Mouse (Mus musculus): ENCODE measurements around the gene Tmie. TPM values are rescaled to one million over a fixed set of nuclear protein-coding genes. Genes with fewer than 3 reads are reported as not detected.
"Not testable (repeated sequence)": the region's sequence is repeated elsewhere in the genome, so short reads cannot be mapped to it uniquely, and the experiment has no call there.

The Tmie gene
- total RNA-seq, 2 experiments from 2014 or later: 0.69 to 0.74 TPM

DNA sequence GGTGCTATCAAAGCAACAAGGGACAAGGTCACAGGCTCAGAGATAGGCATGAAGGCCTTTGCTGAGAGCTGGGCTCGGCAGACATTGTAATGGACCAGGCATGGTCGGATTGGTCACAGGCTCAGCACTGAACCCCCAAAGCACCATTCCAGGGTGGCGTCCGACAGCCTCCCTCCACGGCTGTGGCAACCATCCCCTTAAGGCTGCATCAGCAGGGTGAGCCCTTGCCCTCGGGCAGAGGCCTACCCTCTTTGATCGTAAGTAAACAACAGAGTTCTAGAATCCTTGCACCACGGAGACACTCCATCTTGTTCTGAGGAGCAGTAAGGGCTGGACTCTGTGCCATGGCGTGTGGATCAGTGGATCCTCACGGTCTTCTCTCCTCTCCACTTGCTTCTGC, 35.7 kb downstream of the Tmie start, which contains the start of gene Prss46:
Gene Prss46 (plus strand): TSS at position 301 of the 400 bp plus-strand sequence.
- no peak for DNase-seq
- intact Hi-C loops (cut with DNase I): no loop called here

DNA sequence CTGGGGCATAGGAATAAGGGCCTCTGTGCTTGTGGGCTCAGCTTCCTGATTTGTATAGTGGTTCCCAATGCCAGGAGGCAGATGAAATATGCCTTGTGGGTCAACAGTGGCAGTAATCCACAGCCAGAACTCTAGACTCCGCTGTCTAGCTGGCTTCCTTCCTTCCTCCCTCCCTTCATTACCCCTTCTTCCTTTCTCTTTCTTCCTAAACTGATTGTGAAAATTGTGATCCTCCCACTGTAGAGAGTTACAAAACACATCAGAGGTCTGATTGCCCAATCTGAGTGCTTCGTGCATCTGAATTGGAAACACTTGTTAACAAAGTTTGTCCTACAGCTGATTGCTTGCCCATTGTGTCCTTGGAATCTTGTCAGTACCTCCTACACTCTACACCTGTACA, 38.5 kb downstream of the Tmie start:
- intact Hi-C loops (cut with DNase I): no loop called here
- DNase-seq: no peak

DNA sequence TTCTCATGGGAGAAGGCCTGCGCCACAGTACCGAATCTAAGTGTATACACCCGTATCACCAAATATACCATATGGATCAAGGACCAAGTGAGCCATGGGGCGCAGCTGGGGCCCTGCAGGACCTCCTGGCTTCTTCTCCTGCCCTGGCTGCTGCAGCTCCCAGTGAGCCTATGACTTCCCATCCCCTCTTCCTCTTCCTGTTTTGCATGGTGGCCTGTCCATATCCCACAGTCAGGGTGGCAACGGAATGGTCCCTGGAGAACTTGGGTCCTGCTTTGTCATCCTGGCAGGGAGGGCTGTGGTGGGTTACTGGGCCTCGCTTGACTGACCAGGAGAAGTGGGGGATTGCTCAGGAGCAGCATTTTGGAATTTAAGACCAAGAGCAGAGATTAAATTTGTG, 39.0 kb downstream of the Tmie start:
- intact Hi-C loops (cut with DNase I): no loop called here
- no peak for DNase-seq

DNA sequence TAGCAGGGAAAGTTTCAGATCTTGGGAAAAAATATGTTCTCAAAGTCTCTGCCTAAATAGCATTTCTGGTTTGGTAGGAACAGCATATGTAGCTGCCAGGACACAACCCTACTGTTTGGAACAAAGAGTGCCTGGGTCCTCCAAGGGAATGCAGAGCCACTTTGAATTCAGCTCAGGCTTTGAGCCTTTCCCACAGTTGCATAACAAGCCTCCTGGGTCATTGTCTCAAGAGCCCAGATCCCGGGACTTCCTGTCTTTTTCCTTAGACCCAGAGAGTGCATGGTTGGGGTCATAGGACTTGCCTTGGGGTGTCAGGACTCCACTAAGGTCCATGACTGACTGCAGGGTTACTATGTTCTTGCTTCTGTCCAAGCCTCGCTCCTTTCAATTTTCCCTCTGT, 43.8 kb downstream of the Tmie start:
- peak in 1 of 2 experiments; percentile 14 for DNase-seq
- intact Hi-C loops (cut with DNase I): no loop called here

DNA sequence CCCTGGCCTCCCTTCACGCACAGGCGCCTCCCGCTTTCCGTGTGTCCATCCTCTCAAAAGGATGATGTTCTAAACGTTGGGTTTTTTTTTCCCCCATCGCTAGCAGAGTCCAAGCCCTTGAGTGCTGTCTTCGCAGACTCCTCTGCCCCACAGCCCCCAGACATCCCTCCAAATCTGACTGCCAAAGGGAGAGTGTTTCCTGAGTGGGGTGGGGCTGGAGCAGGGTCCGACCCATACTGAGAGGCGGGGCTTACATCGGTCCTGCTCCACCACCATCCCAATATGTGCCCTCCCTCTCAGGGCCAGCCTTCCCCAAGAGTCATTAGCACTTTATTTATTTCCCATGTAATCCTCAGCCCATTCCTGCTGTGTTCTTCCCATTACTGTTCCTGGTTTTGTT, 45.0 kb downstream of the Tmie start:
- no peak for DNase-seq
- intact Hi-C loops (cut with DNase I): no loop called here

DNA sequence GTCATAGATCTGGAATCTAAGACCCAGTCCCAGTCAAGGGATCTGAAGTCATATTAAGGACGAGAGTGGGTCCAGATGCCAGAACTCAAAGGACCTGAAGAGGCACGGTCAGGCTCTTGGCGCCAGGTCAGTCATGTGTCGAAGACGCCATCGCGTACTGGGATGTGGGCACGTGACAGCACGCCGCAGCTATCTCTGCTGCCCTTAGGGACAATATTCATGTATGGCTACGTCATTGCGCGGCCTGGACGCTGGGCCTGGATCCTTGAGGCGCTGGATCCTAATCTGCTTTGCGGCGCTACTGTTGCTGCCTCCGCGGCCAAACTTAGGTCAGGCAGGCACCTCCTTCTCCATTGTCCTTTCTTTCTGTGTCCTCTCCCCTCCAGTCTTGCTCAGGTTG, 45.5 kb downstream of the Tmie start, which contains the start of gene Prss45:
Gene Prss45 (plus strand): TSS at position 178 of the 400 bp plus-strand sequence.
- intact Hi-C loops (cut with DNase I): no loop called here

DNA sequence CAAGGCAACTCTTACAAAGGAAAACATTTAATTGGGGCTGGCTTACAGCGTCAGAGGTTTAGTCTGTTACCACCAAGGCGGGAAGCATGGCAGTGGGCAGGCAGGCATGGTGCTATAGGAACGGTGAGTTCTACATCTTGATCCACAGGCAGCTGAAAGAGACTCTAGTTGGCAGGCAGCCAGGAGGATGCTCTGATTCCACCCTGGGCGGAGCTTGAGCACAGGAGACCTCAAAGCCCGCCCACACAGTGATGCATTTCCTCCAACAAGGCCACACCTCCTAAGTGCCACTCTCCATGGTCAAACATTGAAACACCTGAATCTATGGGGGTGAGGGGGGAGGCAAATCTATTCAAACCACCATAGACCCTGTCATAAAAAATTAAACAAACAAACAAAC, 46.9 kb downstream of the Tmie start:
- no peak for DNase-seq
- intact Hi-C loops (cut with DNase I): no loop called here

More for the DNA sequence above, 45.5 kb downstream of the Tmie start, which contains the start of gene Prss45:
- no peak for DNase-seq

DNA sequence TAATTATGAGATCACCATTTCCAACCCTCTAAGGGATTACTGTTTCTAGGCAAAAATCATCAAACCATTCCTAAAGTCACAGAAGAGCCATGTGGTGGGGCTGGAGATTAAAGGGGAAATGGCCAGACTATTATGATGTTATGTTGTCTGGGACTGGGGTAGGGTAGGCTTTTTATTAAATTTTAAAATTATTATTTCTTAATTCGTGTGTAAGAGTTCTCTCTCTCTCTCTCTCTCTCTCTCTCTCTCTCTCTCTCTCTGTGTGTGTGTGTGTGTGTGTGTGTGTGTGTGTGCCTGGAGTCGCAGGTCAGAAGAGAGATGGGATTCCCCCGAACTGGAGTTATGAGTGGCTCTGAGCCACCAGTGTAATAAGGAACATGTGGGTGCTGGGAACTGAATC, 53.5 kb downstream of the Tmie start, which contains the start of gene Prss43:
Gene Prss43 (plus strand): TSS at position 301 of the 400 bp plus-strand sequence.
- intact Hi-C loops (cut with DNase I): no loop called here
- no peak for DNase-seq

DNA sequence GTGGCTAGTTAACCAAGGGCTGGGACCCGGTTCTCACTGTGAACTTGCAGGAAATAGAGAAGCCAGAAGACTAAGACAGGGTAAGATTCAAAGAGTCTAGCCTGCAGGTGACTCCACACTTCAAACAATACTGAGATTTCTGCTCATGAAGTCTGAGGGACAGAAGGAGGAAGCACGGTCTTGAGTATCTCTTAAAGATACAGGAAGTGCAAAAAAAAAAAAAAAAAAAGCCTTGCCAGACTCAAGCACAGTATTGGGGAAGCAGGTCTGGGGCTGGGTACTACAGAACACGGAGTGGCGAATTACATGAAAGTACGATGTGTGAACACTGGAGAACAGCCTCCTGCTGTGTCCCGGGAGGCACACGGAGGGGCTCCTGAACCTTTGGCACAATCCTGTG, 54.1 kb downstream of the Tmie start:
- intact Hi-C loops (cut with DNase I): no loop called here
- DNase-seq: peak in 1 of 2 experiments; percentile 24

DNA sequence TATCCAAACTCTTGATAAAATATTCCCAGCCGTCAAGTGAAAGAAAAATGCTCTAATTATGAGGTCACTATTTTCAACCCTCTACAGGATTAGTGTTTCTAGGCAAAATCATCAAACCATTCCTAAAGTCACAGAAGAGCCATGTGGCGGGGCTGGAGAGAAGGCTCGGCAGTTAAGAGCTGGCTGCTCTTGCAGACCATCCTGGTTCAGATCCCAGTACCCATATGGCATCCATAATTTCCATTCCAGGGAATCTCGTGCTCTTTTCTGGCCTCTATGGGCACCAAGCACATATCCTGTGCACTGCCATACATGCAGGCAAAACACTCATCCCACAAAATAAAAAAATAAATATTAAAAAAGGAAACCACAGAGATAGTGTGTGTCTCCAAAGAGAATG, 54.5 kb downstream of the Tmie start:
- intact Hi-C loops (cut with DNase I): no loop called here
- peak; percentile 29 to 32 for DNase-seq

DNA sequence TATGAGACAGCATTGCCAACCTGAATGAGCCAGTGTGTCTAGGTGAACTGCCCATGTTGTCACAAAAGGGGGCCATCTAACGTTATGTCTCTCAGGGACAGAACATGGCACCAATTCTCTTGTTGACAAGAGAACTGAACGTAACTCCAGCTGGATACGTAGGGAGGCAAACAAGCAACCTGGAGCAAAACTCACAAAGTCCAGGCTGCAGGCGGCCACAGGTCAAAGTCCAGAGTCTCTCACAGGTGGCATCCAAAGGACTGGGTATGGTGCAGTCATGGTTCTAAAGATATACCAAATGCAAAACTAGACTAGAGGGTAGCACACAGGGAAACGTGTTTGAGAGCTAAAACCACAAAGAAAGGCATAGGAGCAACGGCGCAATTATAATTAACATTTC, 58.5 kb downstream of the Tmie start:
- DNase-seq: no peak
- intact Hi-C loops (cut with DNase I): no loop called here

DNA sequence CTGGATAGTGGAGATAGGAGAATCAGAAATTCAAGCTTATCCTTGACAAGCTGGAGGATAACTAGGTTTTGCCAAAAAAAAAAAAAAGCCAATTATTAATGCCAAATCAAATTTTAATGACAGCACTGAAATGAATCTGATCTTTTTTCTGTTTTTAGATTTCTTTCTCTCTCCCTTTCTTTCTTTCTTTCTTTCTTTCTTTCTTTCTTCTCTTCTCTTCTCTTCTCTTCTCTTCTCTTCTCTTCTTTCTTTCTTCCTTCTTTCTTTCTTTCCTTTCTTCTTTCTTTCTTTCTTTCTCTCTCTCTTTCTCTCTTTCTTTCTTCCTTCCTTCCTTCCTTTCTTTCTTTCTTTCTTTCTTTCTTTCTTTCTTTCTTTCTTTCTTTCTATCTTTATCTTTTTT, 59.4 kb downstream of the Tmie start:
- DNase-seq; intact Hi-C loops (cut with DNase I): not testable (repeated sequence)

Small RNA genes within 50 kb of the gene (microRNA-seq; reads per million reads assigned to microRNA genes)
- gene Gm24269: 0 reads per million in 2 experiments

Other genes starting within 250 kb of the Tmie start
- gene Nbeal2, start 226.0 kb downstream of the Tmie start, total RNA-seq (2021): 1 to 10 TPM; 8.3 to 8.7 TPM
- gene Ccdc12, start 223.6 kb downstream of the Tmie start, total RNA-seq (2021): 10 to 100 TPM; 69.6 to 78.9 TPM
- gene Myl3, start 138.3 kb downstream of the Tmie start, total RNA-seq (2021): over 10,000 TPM; 11,120 to 11,825 TPM
- 10 to 100 TPM; 11.5 to 13.4 TPM for gene Pth1r, start 133.0 kb downstream of the Tmie start, total RNA-seq (2021)
- not detected for gene Prss42, start 81.9 kb downstream of the Tmie start, total RNA-seq (2021)
- gene Prss44, start 66.1 kb downstream of the Tmie start, total RNA-seq (2021): not detected
- gene Prss43, start 53.4 kb downstream of the Tmie start, total RNA-seq (2021): not detected
- gene Prss45, start 45.5 kb downstream of the Tmie start, total RNA-seq (2021): not detected
- not detected for gene Prss46, start 35.6 kb downstream of the Tmie start, total RNA-seq (2021)
- gene Prss50, start 22.1 kb downstream of the Tmie start, total RNA-seq (2021): not detected
- gene Als2cl, start 243 bp downstream of the Tmie start, total RNA-seq (2021): 10 to 100 TPM; 19.6 to 20.4 TPM
- gene Fam240a, start 36.7 kb upstream of the Tmie start, total RNA-seq (2021): not detected
- gene Tdgf1, start 66.0 kb upstream of the Tmie start, total RNA-seq (2021): not detected
- gene Lrrc2, start 71.4 kb upstream of the Tmie start, total RNA-seq (2021): 10 to 100 TPM; 39.8 to 49.0 TPM
- 1 to 10 TPM; 2.4 to 2.8 TPM for gene Rtp3, start 110.5 kb upstream of the Tmie start, total RNA-seq (2021)
- 1 to 10 TPM in 1 of 2 experiments, under 1 TPM in 1; 0.72 to 2.3 TPM for gene Ltf, start 139.2 kb upstream of the Tmie start, total RNA-seq (2021)
- gene Ccrl2, start 177.4 kb upstream of the Tmie start, total RNA-seq (2021): 1 to 10 TPM; 6.4 to 7.4 TPM
- gene Lrrfip2, start 237.5 kb upstream of the Tmie start, total RNA-seq (2021): 100 to 1,000 TPM; 105 to 108 TPM